Mouse (Mus musculus) megakaryocyte, embryonic 14.5 days (primary cell): ENCODE results near the gene Gpr107.

ENCODE experiments used
- FLI1 ChIP-seq: IDR thresholded peaks from 2 replicates; pipeline ENCODE4 v1.6.1; 2012; ENCODE audit warnings: low read length, inconsistent platforms, mixed read lengths
- GATA1 ChIP-seq: IDR thresholded peaks from 3 replicates; pipeline ENCODE4 v1.6.1; 2012; ENCODE audit warnings: mixed read lengths, low read length, inconsistent platforms, borderline replicate concordance

GRCm38 (mm10) chr2:31246251-31246971, 94.3 kb downstream of the Gpr107 start:
- TF ChIP-seq GATA1 (no peak), FLI1 (no peak)
